Mouse (Mus musculus) activated CD4-positive, CD25-positive, alpha-beta regulatory T cell, adult 4 months (primary cell): ENCODE measurements around the gene Chpf. TPM values are rescaled to one million over a fixed set of nuclear protein-coding genes. Genes with fewer than 3 reads are reported as not detected.
A peak's percentile ranks its signal among the peaks of the same experiment; 100 is the strongest.

ENCODE experiments used
- ATAC-seq: one replicate; pipeline ENCODE4 v1.8.0; 2017
- polyA plus RNA-seq, 2 experiments: library from polyadenylated mRNA; unstranded; fragments of 100-300 nt; shearing (Covaris generic); gene quantifications; one replicate each; pipeline ENCODE4 v1.2.1; 2017

Gene Chpf
- 1 to 10 TPM; 4.0 to 5.3 TPM for polyA plus RNA-seq

- ATAC-seq, result peak; percentile 83
Measured at GRCm38 (mm10) chr1:75478916-75479634, at the start of gene Chpf, which contains the start of gene Tmem198. Gene Chpf, minus strand, starts transcription at chr1:75479307. Gene Tmem198, plus strand, starts transcription at chr1:75479532.

- ATAC-seq, result no peak
Measured at GRCm38 (mm10) chr1:75524679-75525078, 45.6 kb upstream of the Chpf start.

GRCm38 (mm10) chr1:75521321-75522031 is 42.4 kb upstream of the Chpf start, which contains the start of gene Stk11ip:
Gene Stk11ip, plus strand, starts transcription at chr1:75521529.
- ATAC-seq, result peak; percentile 93

- ATAC-seq, result no peak
Measured at GRCm38 (mm10) chr1:75519576-75519975, 40.5 kb upstream of the Chpf start.

GRCm38 (mm10) chr1:75518427-75518826 is 39.3 kb upstream of the Chpf start:
- no peak for ATAC-seq

- no peak for ATAC-seq
Measured at GRCm38 (mm10) chr1:75517984-75518383, 38.9 kb upstream of the Chpf start.

GRCm38 (mm10) chr1:75516703-75517380 is 37.7 kb upstream of the Chpf start:
- no peak for ATAC-seq

GRCm38 (mm10) chr1:75512550-75512949 is 33.4 kb upstream of the Chpf start:
- ATAC-seq, result no peak

GRCm38 (mm10) chr1:75511437-75512210 is 32.5 kb upstream of the Chpf start:
- ATAC-seq, result no peak

GRCm38 (mm10) chr1:75510154-75510553 is 31.0 kb upstream of the Chpf start:
- ATAC-seq, result no peak

- ATAC-seq, result no peak
Measured at GRCm38 (mm10) chr1:75509586-75509985, 30.5 kb upstream of the Chpf start.

GRCm38 (mm10) chr1:75507006-75507405 is 27.9 kb upstream of the Chpf start, which contains the start of gene Inha:
Gene Inha, plus strand, starts transcription at chr1:75507077.
- no peak for ATAC-seq

GRCm38 (mm10) chr1:75505956-75506831 is 27.1 kb upstream of the Chpf start, which contains the start of gene Obsl1:
Gene Obsl1, minus strand, starts transcription at chr1:75506452.
- ATAC-seq, result no peak

GRCm38 (mm10) chr1:75505159-75505955 is 26.2 kb upstream of the Chpf start:
- no peak for ATAC-seq

- no peak for ATAC-seq
Measured at GRCm38 (mm10) chr1:75504256-75505045, 25.3 kb upstream of the Chpf start.

- ATAC-seq, result no peak
Measured at GRCm38 (mm10) chr1:75503651-75503980, 24.5 kb upstream of the Chpf start.

- no peak for ATAC-seq
Measured at GRCm38 (mm10) chr1:75502945-75503650, 24.0 kb upstream of the Chpf start.

- no peak for ATAC-seq
Measured at GRCm38 (mm10) chr1:75501905-75502304, 22.8 kb upstream of the Chpf start.

GRCm38 (mm10) chr1:75499441-75499840 is 20.3 kb upstream of the Chpf start:
- no peak for ATAC-seq
